In the genomic region with DNA sequence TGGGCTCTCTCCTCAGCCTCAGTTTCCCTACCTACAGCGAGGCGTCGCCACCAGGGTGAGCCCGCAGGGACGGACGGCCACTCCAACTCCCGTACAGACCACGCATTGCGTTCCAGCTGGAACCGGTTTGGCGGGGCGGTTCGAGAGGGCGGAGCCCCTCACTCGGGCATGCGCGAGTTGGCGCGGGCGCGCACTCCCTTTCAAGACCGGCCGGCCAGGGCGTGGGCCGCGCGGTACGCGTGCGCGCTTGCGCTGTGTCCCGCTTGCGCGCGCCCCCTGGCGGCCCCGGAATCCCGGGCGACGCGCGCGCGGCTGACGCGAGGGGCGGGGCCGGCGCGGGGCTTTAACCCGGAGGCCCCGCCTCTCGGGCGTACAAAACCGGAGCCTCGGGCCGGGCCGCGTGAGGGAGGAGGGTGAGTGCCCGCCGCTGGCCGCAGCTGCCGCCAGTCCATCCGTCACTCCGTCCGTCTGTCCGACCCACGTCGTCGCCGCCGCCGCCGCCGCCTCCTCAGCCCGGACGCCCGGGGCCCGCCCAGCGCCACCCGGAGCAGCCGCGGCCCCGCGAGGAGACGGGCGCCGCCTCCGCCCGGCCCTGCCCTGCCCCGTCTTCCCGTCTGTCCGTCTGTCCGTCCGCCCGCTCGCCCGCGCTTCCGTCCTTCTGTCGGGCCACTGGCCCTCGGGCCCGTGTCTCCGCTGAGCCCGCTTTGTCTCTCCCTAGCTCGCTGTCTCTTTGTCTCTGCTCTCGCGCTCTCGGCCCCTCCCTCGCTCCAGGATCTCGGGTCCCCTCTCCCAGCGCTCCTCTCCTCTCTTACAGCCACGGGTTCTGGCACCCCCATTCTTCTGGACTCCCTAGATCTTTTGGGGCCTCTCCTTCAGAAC, we compare ENCODE assay signal across 8 mouse cellular contexts. TPM values are rescaled to one million over a fixed set of nuclear protein-coding genes. Genes with fewer than 3 reads are reported as not detected.
A peak's percentile ranks its signal among the peaks of the same experiment; 100 is the strongest.
DNase-seq lines count a peak whose midpoint lies in the region; ATAC-seq and TF ChIP-seq lines count a peak whose summit lies in the region.

No protein-coding gene starts in this region.

- ATAC-seq in embryonic facial prominence, embryonic 14.5 days (ENCODE audit: low read depth) = peak; percentile 91
- ATAC-seq in limb, embryonic 13.5 days (ENCODE audit: low FRiP score, low read depth) = peak; percentile 91
- ATAC-seq in midbrain, embryonic 15.5 days (replicated peaks) = peak; percentile 88

- no peaks in the 10 kb centered on the region for H3K36me3 ChIP-seq in embryonic facial prominence, embryonic 14.5 days (ENCODE audit: control insufficient read depth, insufficient read depth, low read length)
- H3K36me3 ChIP-seq in limb, embryonic 13.5 days = no peaks in the 10 kb centered on the region
- H3K36me3 ChIP-seq in midbrain, embryonic 15.5 days (replicated peaks) = no peaks in the 10 kb centered on the region

- H3K9me3 ChIP-seq in embryonic facial prominence, embryonic 14.5 days (ENCODE audit: control insufficient read depth, low read length) = no peaks in the 10 kb centered on the region
- no peaks in the 10 kb centered on the region for H3K9me3 ChIP-seq in limb, embryonic 13.5 days
- no peaks in the 10 kb centered on the region for H3K9me3 ChIP-seq in midbrain, embryonic 15.5 days

- TF ChIP-seq CTCF in bone marrow, adult 2 months (IDR thresholded peaks at IDR 0.05; ENCODE audit: control insufficient read depth, insufficient read depth, low read length) = peak; percentile 70; the same call in 1 of the 2 replicates

- peak overlapping the region; percentile 88 for H3K4me3 ChIP-seq in bone marrow, adult 2 months (replicated peaks; ENCODE audit: control insufficient read depth, low read depth, low read length)
- H3K4me3 ChIP-seq in embryonic facial prominence, embryonic 14.5 days (ENCODE audit: low read depth, low read length) = peak overlapping the region; percentile 95
- peak overlapping the region; percentile 96 for H3K4me3 ChIP-seq in limb, embryonic 13.5 days
- H3K4me3 ChIP-seq in midbrain, embryonic 15.5 days = peak overlapping the region; percentile 75

- H3K4me2 ChIP-seq in embryonic facial prominence, embryonic 14.5 days (ENCODE audit: low read depth, low read length) = peak overlapping the region; percentile 83
- H3K4me2 ChIP-seq in limb, embryonic 13.5 days (replicated peaks) = peak overlapping the region; percentile 88
- H3K4me2 ChIP-seq in midbrain, embryonic 15.5 days = peak overlapping the region; percentile 74

- H3K27ac ChIP-seq in bone marrow, adult 2 months (ENCODE audit: control insufficient read depth, insufficient read depth, low read depth, low read length, poor library complexity) = peak overlapping the region; percentile 67
- H3K27ac ChIP-seq in embryonic facial prominence, embryonic 14.5 days (replicated peaks; ENCODE audit: low read depth, low read length) = peak overlapping the region; percentile 86
- peak overlapping the region; percentile 85 for H3K27ac ChIP-seq in limb, embryonic 13.5 days
- peak overlapping the region; percentile 92 for H3K27ac ChIP-seq in midbrain, embryonic 15.5 days

- under 1% methylated on average over 114 of the region's 114 CpGs for WGBS in bone marrow, adult 2 months
- WGBS in embryonic facial prominence, embryonic 14.5 days = 0% methylated on average over 12 of the region's 114 CpGs
- under 1% methylated on average over 94 of the region's 114 CpGs for WGBS in limb, embryonic 13.5 days
- WGBS in midbrain, embryonic 15.5 days = under 1% methylated on average over 107 of the region's 114 CpGs

- peak; percentile 93 for DNase-seq in A20 (ENCODE audit: low read depth, low spot score)
- peak; percentile 97 for DNase-seq in embryonic facial prominence, embryonic 14.5 days (ENCODE audit: low spot score)
- peak; percentile 95 for DNase-seq in heart, adult 8-10 months (ENCODE audit: low spot score)
- DNase-seq in kidney, adult 8-10 months = peak; percentile 94 to 96
- DNase-seq in spleen, adult 18-20 months = peak; percentile 87 to 96

- peak overlapping the region; percentile 98 for H3K9ac ChIP-seq in embryonic facial prominence, embryonic 14.5 days (ENCODE audit: low read depth, low read length)
- peak overlapping the region; percentile 94 for H3K9ac ChIP-seq in limb, embryonic 13.5 days
- peak overlapping the region; percentile 93 for H3K9ac ChIP-seq in midbrain, embryonic 15.5 days

- TF ChIP-seq POLR2A in bone marrow, adult 2 months (IDR thresholded peaks at IDR 0.05; ENCODE audit: borderline replicate concordance, control insufficient read depth, low read depth, low read length) = peak; percentile 65; the same call in 1 of the 2 replicates

- H3K4me1 ChIP-seq in bone marrow, adult 2 months (ENCODE audit: control insufficient read depth, insufficient read depth, low read length) = no peaks in the 10 kb centered on the region; the same call in none of the 2 replicates
- peaks cover 59% of the 10 kb centered on the region for H3K4me1 ChIP-seq in embryonic facial prominence, embryonic 14.5 days (ENCODE audit: control insufficient read depth, insufficient read depth, low read length)
- H3K4me1 ChIP-seq in limb, embryonic 13.5 days = peaks cover 71% of the 10 kb centered on the region
- H3K4me1 ChIP-seq in midbrain, embryonic 15.5 days = peaks cover 64% of the 10 kb centered on the region

- no peaks in the 10 kb centered on the region for H3K27me3 ChIP-seq in embryonic facial prominence, embryonic 14.5 days (replicated peaks; ENCODE audit: control insufficient read depth, insufficient read depth, low read length)
- no peaks in the 10 kb centered on the region for H3K27me3 ChIP-seq in limb, embryonic 13.5 days
- H3K27me3 ChIP-seq in midbrain, embryonic 15.5 days (replicated peaks) = no peaks in the 10 kb centered on the region

RNA-seq across cellular contexts. Expression of gene Myl9, which starts 54.3 kb away (rescaled TPM):
- polyA plus RNA-seq in bone marrow, adult 2 months (2011; ENCODE audit: insufficient read depth, insufficient read length, low replicate concordance, missing spikeins) = 59.5 and 110 TPM in 2 replicates
- polyA plus RNA-seq in embryonic facial prominence, embryonic 14.5 days (2014; fragmentation: Nextera tagmentation; extraction: Ambion mirVana) = 285 and 310 TPM in 2 replicates
- total RNA-seq in heart, adult 8-10 months (2022) = 10 to 100 TPM; 40.0 to 70.3 (median 65.6) TPM
- 201 and 204 TPM in 2 replicates for polyA plus RNA-seq in limb, embryonic 13.5 days (2015; fragmentation: Nextera tagmentation; extraction: Ambion mirVana)
- polyA plus RNA-seq in midbrain, embryonic 15.5 days (2015; fragmentation: Nextera tagmentation; extraction: Ambion mirVana) = 41.2 and 41.6 TPM in 2 replicates

Comparison
In these comparisons a context has a peak if more than half of its experiments do, and no peak if none do; other contexts are left out.
1. Peak in every context shown above with its lines: DNase-seq, ATAC-seq, H3K4me3 ChIP-seq and H3K27ac ChIP-seq.